Mouse (Mus musculus) lung, postnatal 0 days (tissue): ENCODE measurements around the gene Podn. TPM values are rescaled to one million over a fixed set of nuclear protein-coding genes. Genes with fewer than 3 reads are reported as not detected.
A peak's percentile ranks its signal among the peaks of the same experiment; 100 is the strongest.
"Not testable (repeated sequence)": the region's sequence is repeated elsewhere in the genome, so short reads cannot be mapped to it uniquely, and the experiment has no call there.

Source experiments
- ATAC-seq: fragments of 200-750 bp; cut with Nextera tagmentation; 2 replicates; pipeline ENCODE4 v1.8.0; 2017; ENCODE audit warnings: moderate library complexity
- DNase-seq: peaks from one replicate; pipeline ENCODE4 v3.0.0-alpha.2; 2016; ENCODE audit warnings: low spot score
- H3K27ac ChIP-seq: fragments of 300-500 bp; sonication (generic); 2 replicates; pipeline ENCODE4 v1.5.1; 2014; ENCODE audit warnings: antibody characterized with exemption, mild to moderate bottlenecking, low read length, mixed read lengths
- H3K27me3 ChIP-seq: fragments of 300-500 bp; sonication (generic); replicated peaks from 2 replicates; pipeline ENCODE4 v1.6.1; 2014; ENCODE audit warnings: low read length, mixed read lengths; ENCODE audit not compliant: insufficient read depth
- H3K36me3 ChIP-seq: fragments of 300-500 bp; sonication (generic); 2 replicates; pipeline ENCODE4 v1.6.1; 2014; ENCODE audit warnings: low read length, mixed read lengths; ENCODE audit not compliant: insufficient read depth
- H3K4me1 ChIP-seq: fragments of 300-500 bp; sonication (generic); 2 replicates; pipeline ENCODE4 v1.6.1; 2014; ENCODE audit warnings: antibody characterized with exemption, low read depth, low read length, mixed read lengths; ENCODE audit not compliant: insufficient read depth
- H3K4me2 ChIP-seq: fragments of 300-500 bp; sonication (generic); replicated peaks from 2 replicates; pipeline ENCODE4 v1.6.1; 2014; ENCODE audit warnings: low read depth, mild to moderate bottlenecking, low read length, moderate library complexity, mixed read lengths
- H3K4me3 ChIP-seq: fragments of 300-500 bp; sonication (generic); 2 replicates; pipeline ENCODE4 v1.5.1; 2014; ENCODE audit warnings: low read depth, low read length
- H3K9ac ChIP-seq: fragments of 300-500 bp; sonication (generic); replicated peaks from 2 replicates; pipeline ENCODE4 v1.6.1; 2014; ENCODE audit warnings: low read depth, mild to moderate bottlenecking
- H3K9me3 ChIP-seq: fragments of 300-500 bp; sonication (generic); 2 replicates; pipeline ENCODE4 v1.6.1; 2016; ENCODE audit warnings: low read length, mixed read lengths
- CTCF ChIP-seq: IDR thresholded peaks from 2 replicates; pipeline ENCODE4 v1.5.1; 2016; ENCODE audit warnings: antibody characterized with exemption, mild to moderate bottlenecking
- EP300 ChIP-seq: IDR thresholded peaks from 2 replicates; pipeline ENCODE4 v1.6.1; 2016; ENCODE audit warnings: antibody characterized with exemption, mild to moderate bottlenecking, control low read depth
- WGBS: fragments of 180-500 bp; shearing (Covaris S2); extraction: QIAGEN DNeasy Blood & Tissue Kit; methylation state at CpG from one replicate; pipeline ENCODE4 v1.1.7; 2014; 5-methylcytosine and 5-hydroxymethylcytosine counted together
- polyA plus RNA-seq: library from polyadenylated mRNA; unstranded; fragments of >200 nt; fragmentation: Nextera tagmentation; extraction: Ambion mirVana; gene quantifications from 2 replicates; pipeline ENCODE4 v1.2.1, GENCODE M21; 2015

Podn gene
- polyA plus RNA-seq, result 2.8 and 3.3 TPM in 2 replicates

DNA sequence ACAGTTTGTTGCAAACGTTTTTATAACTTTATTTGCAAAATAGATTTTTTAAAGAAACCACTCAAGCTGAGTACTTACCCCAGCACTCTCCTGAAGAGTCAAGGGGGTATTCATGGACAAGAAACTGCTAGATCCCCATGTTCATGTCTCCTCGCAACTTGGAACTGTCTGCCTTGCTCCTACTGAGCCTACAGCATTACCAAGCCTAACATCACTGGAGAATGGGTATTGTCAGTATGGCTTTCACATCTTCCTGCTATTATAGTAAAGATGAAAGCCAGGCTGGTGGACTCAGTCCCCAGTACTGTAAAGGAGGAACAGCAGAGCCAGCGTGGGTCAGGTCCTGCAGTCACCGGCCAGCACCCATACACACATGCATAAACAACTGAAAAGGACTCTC, at the start of gene Podn:
TSS of gene Podn (minus strand) at position 101 of the 400 bp plus-strand sequence.
- Histone ChIP-seq H3K27ac (no peak within 1 kb of the TSS), H3K36me3 (no peaks in the 10 kb centered on the region), H3K9me3 (no peaks in the 10 kb centered on the region), H3K4me3 (no peak within 1 kb of the TSS), H3K9ac (no peak within 1 kb of the TSS), H3K27me3 (no peaks in the 10 kb centered on the region), H3K4me1 (no peaks in the 10 kb centered on the region), H3K4me2 (no peak within 1 kb of the TSS)
- no peak for TF ChIP-seq EP300
- TF ChIP-seq CTCF, result no peak
- 80% methylated on average over 4 of the region's 4 CpGs for WGBS
- no peak for ATAC-seq
- DNase-seq, result no peak

DNA sequence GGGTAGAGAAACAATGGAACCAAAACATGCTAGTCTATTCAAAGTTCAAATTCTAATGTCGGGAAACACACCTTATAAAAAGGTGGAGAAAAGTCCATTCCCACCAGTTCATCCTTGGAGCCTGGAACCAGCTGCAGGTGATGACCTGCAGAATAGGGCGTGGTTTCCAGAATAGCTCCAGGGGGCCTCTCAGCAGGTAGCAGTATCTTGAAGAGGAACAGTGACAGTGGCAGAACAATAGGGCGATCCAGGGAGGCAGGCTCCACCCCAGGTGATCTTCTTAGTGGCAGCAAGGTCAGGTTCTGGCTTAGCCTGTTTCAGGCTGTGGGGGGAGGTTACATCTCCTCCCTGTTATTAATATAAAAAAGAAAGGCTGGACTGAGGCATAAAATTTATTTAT, 49.3 kb upstream of the Podn start:
- H3K27ac ChIP-seq, H3K36me3 ChIP-seq, H3K9ac ChIP-seq, H3K27me3 ChIP-seq, H3K4me1 ChIP-seq, ATAC-seq, H3K4me2 ChIP-seq, H3K9me3 ChIP-seq, DNase-seq, H3K4me3 ChIP-seq: not testable (repeated sequence)
- 41% methylated on average over 3 of the region's 3 CpGs for WGBS

- H3K36me3 ChIP-seq, result no peaks in the 10 kb centered on the region
- no peak within 1 kb of the TSS for H3K4me3 ChIP-seq
- no peaks in the 10 kb centered on the region for H3K4me1 ChIP-seq
- ATAC-seq (no peak), DNase-seq (no peak)
- WGBS, result 76% methylated on average over 1 of the region's 1 CpGs
- no peak within 1 kb of the TSS for H3K4me2 ChIP-seq
- no peak for TF ChIP-seq EP300
- no peak for TF ChIP-seq CTCF
- H3K9me3 ChIP-seq, result no peaks in the 10 kb centered on the region
- H3K9ac ChIP-seq, result no peak within 1 kb of the TSS
- H3K27me3 ChIP-seq, result no peaks in the 10 kb centered on the region
- H3K27ac ChIP-seq, result no peak within 1 kb of the TSS
Measured at GRCm38 (mm10) chr4:108144880-108145279, 48.6 kb upstream of the Podn start, which contains the start of gene Scp2. Gene Scp2 (minus strand): TSS chr4:108144998.

DNA sequence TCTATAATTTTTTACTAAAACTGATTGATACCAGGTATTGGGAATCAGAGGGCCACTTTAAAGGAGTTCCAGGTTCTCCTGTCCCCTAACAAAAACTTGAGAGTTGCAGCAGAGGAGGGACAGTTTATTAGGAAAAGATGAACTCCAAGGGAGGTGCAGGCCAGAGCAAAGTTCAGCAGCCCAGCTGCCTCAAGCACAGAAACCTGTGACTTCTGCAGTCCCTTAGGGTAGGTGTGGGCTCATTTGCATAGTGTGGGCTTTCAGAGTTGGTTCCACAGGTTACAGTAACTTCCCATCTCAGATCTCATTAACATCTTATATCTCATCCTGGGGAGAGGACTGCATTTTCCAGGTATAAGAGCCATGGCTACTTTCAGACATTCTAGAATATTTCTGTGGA, 47.5 kb upstream of the Podn start:
- no peak for DNase-seq
- H3K4me3 ChIP-seq, result no peak overlapping the region
- H3K27me3 ChIP-seq, result no peaks in the 10 kb centered on the region
- H3K9ac ChIP-seq, result no peak overlapping the region
- H3K4me1 ChIP-seq, result no peaks in the 10 kb centered on the region
- no peaks in the 10 kb centered on the region for H3K36me3 ChIP-seq
- no peak overlapping the region for H3K27ac ChIP-seq
- no peak overlapping the region for H3K4me2 ChIP-seq
- no peak for ATAC-seq
- H3K9me3 ChIP-seq, result no peaks in the 10 kb centered on the region
- no peak for TF ChIP-seq EP300
- TF ChIP-seq CTCF, result no peak

GRCm38 (mm10) chr4:108143178-108143577, 46.9 kb upstream of the Podn start:
- H3K4me2 ChIP-seq, H3K36me3 ChIP-seq, ATAC-seq, DNase-seq, H3K4me3 ChIP-seq, H3K4me1 ChIP-seq, H3K27me3 ChIP-seq, H3K9me3 ChIP-seq, H3K9ac ChIP-seq, H3K27ac ChIP-seq: not testable (repeated sequence)
- 0 out of 2 replicates have a peak, but pooled peaks have one; percentile 18 for TF ChIP-seq CTCF
- 64% methylated on average over 2 of the region's 2 CpGs for WGBS

DNA sequence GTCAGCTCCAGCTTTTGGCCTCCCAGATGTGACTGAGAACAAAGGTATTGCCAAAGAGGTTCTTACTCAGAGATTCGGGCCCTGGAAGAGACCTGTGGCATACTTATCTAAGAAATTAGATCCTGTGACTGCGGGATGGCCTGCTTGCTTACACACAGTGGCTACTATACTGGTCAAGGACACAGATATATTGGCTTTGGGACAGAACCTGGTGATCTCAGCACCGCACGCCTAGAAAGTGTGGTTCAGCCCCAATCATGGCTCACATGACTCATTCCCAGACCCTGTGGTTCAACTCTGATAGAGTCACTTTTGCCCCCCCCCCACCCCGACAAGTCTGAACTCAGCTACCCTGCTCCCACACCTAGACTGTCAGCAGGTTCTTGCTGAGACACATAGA, 40.7 kb upstream of the Podn start:
- Histone ChIP-seq H3K27me3 (no peaks in the 10 kb centered on the region), H3K4me1 (no peaks in the 10 kb centered on the region), H3K4me2 (no peak overlapping the region), H3K9ac (no peak overlapping the region), H3K9me3 (no peaks in the 10 kb centered on the region), H3K4me3 (no peak overlapping the region), H3K27ac (no peak overlapping the region), H3K36me3 (no peaks in the 10 kb centered on the region)
- DNase-seq (no peak), ATAC-seq (no peak)
- 75% methylated on average over 5 of the region's 5 CpGs for WGBS
- TF ChIP-seq EP300 (no peak), CTCF (no peak)

GRCm38 (mm10) chr4:108130452-108130851, 34.2 kb upstream of the Podn start:
- WGBS, result 70% methylated on average over 3 of the region's 3 CpGs

More at GRCm38 (mm10) chr4:108130452-108130851, 34.2 kb upstream of the Podn start:
- no peak overlapping the region for H3K9ac ChIP-seq
- H3K4me1 ChIP-seq, result no peaks in the 10 kb centered on the region
- H3K4me2 ChIP-seq, result no peak overlapping the region
- no peaks in the 10 kb centered on the region for H3K27me3 ChIP-seq
- no peaks in the 10 kb centered on the region for H3K9me3 ChIP-seq
- TF ChIP-seq CTCF, result no peak
- TF ChIP-seq EP300, result no peak
- ATAC-seq (no peak), DNase-seq (no peak)
- no peak overlapping the region for H3K27ac ChIP-seq
- H3K36me3 ChIP-seq, result no peaks in the 10 kb centered on the region
- H3K4me3 ChIP-seq, result no peak overlapping the region
